Mouse (Mus musculus): ENCODE results near the gene Utp4.
A peak's percentile ranks its signal among the peaks of the same experiment; 100 is the strongest.

DNA sequence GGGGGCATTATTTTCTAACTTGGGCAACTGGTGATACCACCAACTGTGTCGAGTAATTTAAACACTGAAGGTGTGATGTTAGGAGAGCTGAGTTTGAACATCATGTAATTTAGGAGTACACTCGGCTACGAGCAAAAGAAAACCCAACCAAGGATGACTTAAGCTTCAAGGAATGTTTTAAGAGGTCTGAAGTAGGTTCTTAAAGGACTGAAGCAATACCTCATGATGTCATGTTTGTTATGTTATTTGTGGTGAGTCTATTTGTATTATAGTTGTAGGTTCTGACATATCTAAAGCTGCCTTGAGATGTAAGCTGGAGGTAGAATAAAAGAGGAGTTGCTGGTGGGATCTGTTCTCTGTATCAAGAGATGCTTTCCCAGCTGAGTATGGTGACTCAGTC lies 76.5 kb downstream of the Utp4 start:
- TF ChIP-seq MAX (IDR thresholded peaks at IDR 0.05) (no peak), CTCF (IDR thresholded peaks at IDR 0.05; ENCODE audit: control insufficient read depth, insufficient read depth, insufficient read length) (no peak), CEBPB (IDR thresholded peaks at IDR 0.05; ENCODE audit: low read depth) (peak; percentile 47), USF1 (IDR thresholded peaks at IDR 0.05; ENCODE audit: low read depth) (no peak), MYOG (IDR thresholded peaks at IDR 0.05; ENCODE audit: control insufficient read depth, extremely low read depth, insufficient read length) (no peak), MYOD1 (IDR thresholded peaks at IDR 0.05; ENCODE audit: control insufficient read depth, insufficient read length, low read depth) (no peak)
